Mouse (Mus musculus): ENCODE results near the gene Olfr1288.

Gene Olfr1288

DNA sequence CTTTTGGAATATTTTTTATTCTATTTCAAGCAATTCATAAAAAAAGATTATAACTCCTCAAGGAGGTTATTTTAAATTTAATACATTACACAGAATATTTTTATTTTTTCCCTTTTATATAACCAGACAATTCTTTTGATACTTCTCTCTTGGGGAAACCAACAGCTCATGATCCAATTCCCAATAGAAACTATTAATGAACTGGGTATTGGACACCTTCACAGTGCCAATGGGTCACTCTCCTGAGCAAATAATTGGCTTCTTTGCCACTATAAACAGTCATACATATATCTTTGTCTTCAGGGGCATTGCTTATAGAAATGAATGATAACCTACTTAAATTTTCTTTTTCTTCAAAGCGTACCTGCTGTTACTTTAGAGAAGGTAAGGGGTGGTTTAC lies at the start of gene Olfr1288:
TSS of gene Olfr1288 (plus strand) at position 301 of the 400 bp plus-strand sequence.
- DNase-seq (ENCODE audit: low read depth): no peak

DNA sequence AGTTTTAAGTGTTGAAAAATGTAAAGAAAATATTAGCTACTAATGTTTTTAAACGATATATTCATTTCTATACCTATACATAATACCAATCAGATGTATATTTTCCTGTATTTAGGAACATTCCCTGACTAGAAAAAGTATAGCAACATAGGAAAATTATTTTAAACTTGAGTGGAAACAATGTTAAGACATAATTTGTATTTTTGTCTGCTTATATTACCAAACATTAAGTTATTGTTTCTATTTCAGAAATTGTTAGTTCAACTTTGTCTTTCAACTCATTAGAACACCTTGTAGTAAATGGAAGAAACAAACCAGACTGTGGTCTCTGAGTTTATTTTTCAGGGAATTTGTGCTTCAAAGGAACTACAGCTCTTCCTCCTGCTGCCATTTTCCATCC lies 25.1 kb upstream of the Olfr1288 start, which contains the start of gene Olfr1287:
TSS of gene Olfr1287 (plus strand) at position 301 of the 400 bp plus-strand sequence.
- DNase-seq (ENCODE audit: low read depth): no peak

- no peak for DNase-seq (ENCODE audit: low read depth)
Measured at GRCm38 (mm10) chr2:111480519-111480918, 6.6 kb downstream of the Olfr1288 start, which contains the start of gene Olfr1289. TSS of gene Olfr1289 (plus strand) at chr2:111480819.

DNA sequence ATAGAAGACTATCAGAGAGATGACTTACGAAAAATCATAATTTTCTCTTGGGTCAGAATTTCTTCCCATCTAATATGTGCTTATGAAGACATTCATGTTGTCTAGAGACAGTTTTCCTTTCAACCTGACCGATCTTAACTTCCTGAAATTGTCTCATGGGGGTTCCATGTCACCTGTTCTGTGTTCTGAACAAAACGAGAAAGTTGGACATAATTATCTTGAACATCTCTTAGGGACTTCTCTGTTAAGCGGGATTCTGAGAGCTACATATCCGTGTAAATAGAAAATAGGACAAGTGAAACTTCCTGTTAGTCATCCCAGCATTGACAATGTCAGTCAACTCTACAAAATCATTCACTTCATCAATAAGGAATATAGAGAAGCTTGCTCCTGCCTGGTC lies 19.8 kb downstream of the Olfr1288 start, which contains the start of gene Olfr1290:
TSS of gene Olfr1290 (minus strand) at position 101 of the 400 bp plus-strand sequence.
- no peak for DNase-seq (ENCODE audit: low read depth)

DNA sequence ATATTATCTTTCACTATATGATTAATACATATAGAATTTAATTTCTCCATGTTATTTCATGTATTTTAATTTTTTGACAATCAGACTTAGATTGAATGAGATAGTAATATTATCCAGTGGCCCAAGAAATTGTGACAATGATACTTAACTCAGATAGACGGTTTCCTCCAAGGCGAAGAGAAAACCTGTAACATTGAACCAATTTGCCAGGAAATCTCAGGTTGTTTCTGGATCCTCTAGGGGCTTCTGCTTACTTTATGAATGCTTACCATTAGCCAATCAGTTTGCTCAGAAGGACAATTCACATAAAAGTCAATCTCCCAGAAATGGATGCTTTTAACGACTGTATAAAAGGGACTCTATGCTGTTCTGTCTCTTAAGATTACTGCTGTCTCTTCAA lies 23.0 kb downstream of the Olfr1288 start, which contains the start of gene Olfr1291-ps1:
TSS of gene Olfr1291-ps1 (plus strand) at position 301 of the 400 bp plus-strand sequence.
- DNase-seq (ENCODE audit: low read depth): no peak

DNA sequence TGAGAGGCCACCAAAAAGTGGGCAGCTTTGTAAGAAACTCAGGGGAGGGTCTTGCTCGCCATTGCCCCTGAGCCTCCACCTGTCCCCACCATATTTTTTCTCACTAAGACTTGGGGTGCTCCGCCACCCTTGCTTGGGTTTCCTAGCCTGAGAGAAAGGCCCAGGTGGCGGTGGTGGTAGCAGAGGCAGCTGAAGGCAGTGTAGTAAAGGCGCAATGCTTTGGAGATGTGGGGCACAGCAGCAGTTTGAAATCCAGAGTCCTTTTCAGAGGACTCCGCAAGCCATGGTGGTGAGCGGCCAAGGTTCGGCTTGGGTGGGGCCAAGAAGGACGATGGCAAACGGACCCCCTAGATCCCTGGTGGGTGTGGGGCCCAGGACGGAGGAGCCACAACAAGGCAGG lies 43.5 kb downstream of the Olfr1288 start:
- no peak for DNase-seq (ENCODE audit: low read depth)

- DNase-seq (ENCODE audit: low read depth): no peak
Measured at GRCm38 (mm10) chr2:111524903-111525302, 51.0 kb downstream of the Olfr1288 start, which contains the start of gene Olfr1293-ps. TSS of gene Olfr1293-ps (plus strand) at chr2:111525203.
